ENCODE assay signal across 26 mouse cellular contexts in genomic region chr14:103312926-103313325, GRCm38 (mm10).
"Had no signal": no experiment of that assay in that cellular context is flagged by ENCODE, and none has a peak within 500 bp of the region (broad histone marks: within the 10 kb centered on the region; RNA-seq: fewer than 3 reads in every experiment).

No protein-coding gene starts in this region.

- H3K4me2 ChIP-seq: heart, embryonic 12.5 days; hindbrain, embryonic 12.5 days; hindbrain, embryonic 14.5 days; intestine, embryonic 15.5 days; limb, embryonic 13.5 days; limb, embryonic 15.5 days; liver, embryonic 12.5 days had no signal

- H3K27ac ChIP-seq: gastrocnemius, adult 2 months; heart, embryonic 10.5 days; hindbrain, embryonic 10.5 days; hindbrain, embryonic 12.5 days; hindbrain, embryonic 14.5 days; intestine, embryonic 15.5 days; layer of hippocampus, adult 2 months; limb, embryonic 13.5 days; limb, embryonic 15.5 days; liver, embryonic 12.5 days; liver, embryonic 14.5 days had no signal

- H3K4me3 ChIP-seq: gastrocnemius, adult 2 months; heart, embryonic 10.5 days; heart, embryonic 12.5 days; hindbrain, embryonic 10.5 days; hindbrain, embryonic 12.5 days; intestine, embryonic 15.5 days; layer of hippocampus, adult 2 months; limb, embryonic 13.5 days; limb, embryonic 15.5 days; liver, embryonic 12.5 days had no signal

- DNase-seq: gastrocnemius, adult 2 months; gastrocnemius, postnatal 10 days; gastrocnemius, postnatal 25 days; heart, adult 18-20 months; heart, postnatal 10 days; heart, postnatal 4 days; kidney, adult 8-10 months; kidney, postnatal 10 days; kidney, postnatal 25 days; kidney, postnatal 4 days; layer of hippocampus, postnatal 36 days; left cerebral cortex, postnatal 4 days had no signal

- ATAC-seq: hindbrain, embryonic 16.5 days; inflammation-experienced regulatory T-cells, adult 6 months; intestine, embryonic 15.5 days; intestine, postnatal 0 days; liver, embryonic 12.5 days had no signal

- H3K4me1 ChIP-seq: heart, embryonic 10.5 days; heart, embryonic 12.5 days; hindbrain, embryonic 10.5 days; hindbrain, embryonic 12.5 days; intestine, embryonic 15.5 days; limb, embryonic 13.5 days; limb, embryonic 15.5 days; liver, embryonic 12.5 days had no signal

- H3K27me3 ChIP-seq: heart, embryonic 12.5 days; hindbrain, embryonic 12.5 days; intestine, embryonic 15.5 days; limb, embryonic 13.5 days; limb, embryonic 15.5 days; liver, embryonic 12.5 days had no signal

- H3K9me3 ChIP-seq: heart, embryonic 10.5 days; heart, embryonic 12.5 days; intestine, embryonic 15.5 days; limb, embryonic 15.5 days; liver, embryonic 12.5 days had no signal

- H3K9ac ChIP-seq: heart, embryonic 12.5 days; hindbrain, embryonic 12.5 days; hindbrain, embryonic 14.5 days; intestine, embryonic 15.5 days; limb, embryonic 13.5 days; limb, embryonic 15.5 days; liver, embryonic 12.5 days; liver, embryonic 14.5 days had no signal
